Mouse (Mus musculus) v-Abl transformed pro-B cells (cell line): ENCODE results near the gene Pdhb.

Source experiments
- in situ Hi-C, 2 experiments: fragments of 400-800 bp; cut with MboI; formaldehyde crosslinking; loops; one replicate each; pipeline ENCODE4 v1.15.1; 2025; ENCODE audit not compliant: unreplicated experiment in 2 of 2

Gene Pdhb

GRCm38 (mm10) chr14:8191331-8191965, 18.6 kb upstream of the Pdhb start:
- in situ Hi-C loops = no loop called here

GRCm38 (mm10) chr14:8190556-8190955, 17.7 kb upstream of the Pdhb start:
- in situ Hi-C loops = no loop called here

GRCm38 (mm10) chr14:8186278-8187045, 13.6 kb upstream of the Pdhb start:
- in situ Hi-C loops = no loop called here

GRCm38 (mm10) chr14:8183330-8183729, 10.5 kb upstream of the Pdhb start:
- in situ Hi-C loops = no loop called here

- in situ Hi-C loops = no loop called here
Measured at GRCm38 (mm10) chr14:8180371-8181035, 7.7 kb upstream of the Pdhb start.

- in situ Hi-C loops = loop anchor here (5.0 to 10.0 kb wide), 3 partner anchors 36 to 211 kb away; partner anchors contain the start of gene Kctd6 (in 1 of the 2)
Measured at GRCm38 (mm10) chr14:8176251-8176650, 3.4 kb upstream of the Pdhb start.

- in situ Hi-C loops = loop anchor here (5.0 to 10.0 kb wide), 5 partner anchors 38 to 210 kb away; partner anchors contain the start of gene Kctd6 (in 2 of the 2)
Measured at GRCm38 (mm10) chr14:8174634-8175033, 1.8 kb upstream of the Pdhb start.

- in situ Hi-C loops = loop anchor here (5.0 to 10.0 kb wide), 5 partner anchors 39 to 209 kb away; partner anchors contain the start of gene Kctd6 (in 1 of the 2)
Measured at GRCm38 (mm10) chr14:8173542-8174250, 871 bp upstream of the Pdhb start.

- in situ Hi-C loops = loop anchor here in 1 of 2 experiments (5.0 kb wide), 1 partner anchor 72 kb away; no protein-coding TSS in a partner anchor
Measured at GRCm38 (mm10) chr14:8164463-8164862, 8.4 kb downstream of the Pdhb start.

- in situ Hi-C loops = loop anchor here in 1 of 2 experiments (5.0 kb wide), 1 partner anchor 69 kb away; no protein-coding TSS in a partner anchor
Measured at GRCm38 (mm10) chr14:8161777-8162176, 11.0 kb downstream of the Pdhb start.

GRCm38 (mm10) chr14:8159141-8159540, 13.7 kb downstream of the Pdhb start:
- in situ Hi-C loops = no loop called here

GRCm38 (mm10) chr14:8158721-8159120, 14.1 kb downstream of the Pdhb start:
- in situ Hi-C loops = no loop called here

- in situ Hi-C loops = no loop called here
Measured at GRCm38 (mm10) chr14:8156947-8157346, 15.9 kb downstream of the Pdhb start.

- in situ Hi-C loops = loop anchor here in 1 of 2 experiments (5.0 kb wide), 1 partner anchor 57 kb away; the partner anchor contains the start of gene Pxk
Measured at GRCm38 (mm10) chr14:8154072-8154471, 18.8 kb downstream of the Pdhb start.

- in situ Hi-C loops = loop anchor here in 1 of 2 experiments (5.0 kb wide), 1 partner anchor 54 kb away; the partner anchor contains the start of gene Pxk
Measured at GRCm38 (mm10) chr14:8151757-8152156, 21.1 kb downstream of the Pdhb start.

GRCm38 (mm10) chr14:8148842-8149241, 24.0 kb downstream of the Pdhb start:
- in situ Hi-C loops = no loop called here

GRCm38 (mm10) chr14:8146611-8147223, 26.1 kb downstream of the Pdhb start:
- in situ Hi-C loops = no loop called here

GRCm38 (mm10) chr14:8145594-8146558, 26.9 kb downstream of the Pdhb start:
- in situ Hi-C loops = no loop called here

- in situ Hi-C loops = loop anchor here in 1 of 2 experiments (5.0 kb wide), 1 partner anchor 39 kb away; no protein-coding TSS in a partner anchor
Measured at GRCm38 (mm10) chr14:8141131-8141530, 31.7 kb downstream of the Pdhb start.
